Mouse (Mus musculus) adrenal gland, adult 8-10 months (tissue): Measurements from ENCODE around the gene Sgsm3. TPM values are rescaled to one million over a fixed set of nuclear protein-coding genes. Genes with fewer than 3 reads are reported as not detected.

ENCODE experiments used
- DNase-seq: peaks from one replicate; pipeline ENCODE4 v3.0.0; 2022
- total RNA-seq, 4 experiments: library from RNA; stranded (reverse); gene quantifications; 2 replicates each; pipeline ENCODE4 v1.2.4; 2022

Gene Sgsm3
- total RNA-seq, 4 experiments from 2014 or later: 21.3 to 32.9 (median 26.6) TPM

DNA sequence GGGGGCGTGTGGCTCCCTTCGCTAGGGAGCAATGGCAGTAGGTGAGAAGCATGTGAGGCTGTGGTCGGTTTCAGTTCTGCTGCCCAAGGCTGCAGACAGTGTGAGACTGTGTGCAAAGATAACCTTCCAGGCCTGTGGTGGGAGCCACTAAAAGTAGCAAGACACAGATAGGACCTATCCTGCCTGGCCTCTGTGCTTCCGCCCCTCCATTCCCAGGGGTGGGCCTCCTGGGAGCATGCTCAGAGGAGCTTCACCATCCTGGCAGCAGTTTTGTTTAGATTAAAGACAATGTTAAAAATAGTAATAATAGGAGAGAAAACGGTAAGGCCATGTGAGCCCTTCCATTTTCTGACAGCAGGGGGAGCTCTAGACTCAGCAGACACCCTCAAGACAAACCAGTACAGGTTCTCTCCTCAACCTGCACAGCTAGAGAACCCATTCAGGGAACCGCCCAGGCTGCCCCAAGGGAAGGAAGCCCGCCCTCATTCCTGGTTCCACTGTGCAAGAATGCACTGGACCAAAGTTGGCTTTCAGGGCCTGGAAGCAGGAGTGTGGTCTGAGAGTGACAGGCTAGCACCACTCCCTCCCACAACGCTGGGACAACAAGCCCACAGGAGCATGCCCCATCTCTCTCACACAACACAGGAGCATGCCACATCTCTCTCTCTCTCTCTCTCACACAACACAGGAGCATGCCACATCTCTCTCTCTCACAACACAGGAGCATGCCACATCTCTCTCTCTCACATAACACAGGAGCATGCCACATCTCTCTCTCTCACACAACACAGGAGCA, 50.0 kb downstream of the Sgsm3 start:
- peak; percentile 47 for DNase-seq

GRCm38 (mm10) chr15:81030891-81031425, 53.4 kb downstream of the Sgsm3 start:
- no peak for DNase-seq

GRCm38 (mm10) chr15:81031611-81032010, 54.0 kb downstream of the Sgsm3 start:
- no peak for DNase-seq

GRCm38 (mm10) chr15:81032941-81033629, 55.5 kb downstream of the Sgsm3 start:
- DNase-seq: no peak

GRCm38 (mm10) chr15:81034119-81034518, 56.6 kb downstream of the Sgsm3 start:
- no peak for DNase-seq

DNA sequence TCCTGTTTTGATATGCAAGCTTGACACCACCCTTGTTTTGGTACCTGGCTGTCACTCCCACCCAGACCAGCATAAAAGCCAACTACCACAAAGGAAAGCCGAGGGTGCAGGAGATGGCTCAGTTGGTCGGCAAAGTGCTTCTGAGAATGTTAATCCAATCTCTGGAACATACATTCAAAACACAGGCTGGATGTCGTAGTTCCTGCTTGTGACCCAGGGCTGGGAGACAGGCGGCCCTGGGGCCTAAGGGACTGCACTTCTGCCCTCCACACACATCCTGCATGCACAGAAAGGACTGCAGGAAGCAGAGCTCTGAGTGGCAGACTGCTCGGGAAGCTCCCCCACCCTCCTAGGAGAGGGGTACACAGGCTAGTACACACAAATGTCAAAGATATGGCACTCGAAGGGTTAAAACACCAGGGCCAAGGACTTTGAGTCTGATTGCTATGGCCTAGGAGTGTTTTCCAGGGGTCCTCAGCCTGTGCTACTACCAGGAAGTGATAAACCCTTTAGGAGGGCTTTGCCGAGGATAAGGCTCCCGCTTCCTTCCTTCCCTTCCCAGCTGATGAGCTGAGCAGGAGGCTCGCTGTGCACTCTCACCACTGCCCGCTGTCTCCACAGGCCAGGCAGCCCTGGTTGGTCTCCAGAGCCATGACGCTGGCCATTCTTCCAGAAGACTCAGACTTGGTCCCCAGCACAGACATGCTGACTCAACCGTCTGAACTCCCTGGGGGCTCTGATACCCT, 58.0 kb downstream of the Sgsm3 start:
- DNase-seq: no peak

DNA sequence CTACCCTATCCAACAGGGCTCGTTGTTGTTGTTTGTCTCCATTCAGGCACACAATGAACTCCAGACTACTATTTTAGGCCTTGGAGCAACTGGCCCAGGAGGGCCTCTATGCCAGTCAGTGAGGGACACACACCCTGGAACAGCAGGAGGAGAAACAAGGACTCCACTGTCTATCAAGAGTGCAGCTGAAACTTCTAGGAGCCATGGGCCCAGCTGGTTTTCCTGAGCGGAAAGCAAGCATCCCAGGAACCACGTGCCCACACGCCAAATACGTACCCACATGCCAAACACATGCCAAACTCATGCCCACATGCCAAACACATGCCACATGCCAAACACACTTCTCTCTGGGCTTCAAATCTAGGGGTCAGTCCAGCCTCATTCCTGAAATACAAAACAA, 60.9 kb downstream of the Sgsm3 start:
- DNase-seq: no peak

DNA sequence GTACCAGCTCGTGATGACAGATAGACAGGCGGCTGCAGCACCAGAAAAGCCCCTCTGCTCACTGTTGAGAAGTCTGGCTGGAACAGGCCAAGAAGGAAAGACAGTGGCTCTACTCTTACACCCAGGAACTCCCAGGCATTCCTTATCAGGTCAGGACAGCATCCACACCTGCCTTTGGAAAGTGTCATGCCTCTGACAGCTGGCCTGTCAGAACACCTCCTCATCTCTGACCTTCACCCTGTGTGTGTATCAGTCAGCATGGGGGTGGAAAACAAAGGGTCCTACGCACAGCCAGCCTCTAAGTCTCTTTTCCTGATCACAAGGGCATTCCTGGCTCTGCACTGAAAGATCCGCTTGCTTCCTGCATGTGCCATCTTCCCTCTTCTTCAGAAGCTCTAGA, 64.2 kb downstream of the Sgsm3 start:
- DNase-seq: no peak

GRCm38 (mm10) chr15:81042276-81042931, 64.8 kb downstream of the Sgsm3 start:
- DNase-seq: no peak

GRCm38 (mm10) chr15:81044446-81044845, 66.9 kb downstream of the Sgsm3 start:
- DNase-seq: no peak

GRCm38 (mm10) chr15:81045336-81045735, 67.8 kb downstream of the Sgsm3 start:
- no peak for DNase-seq

DNA sequence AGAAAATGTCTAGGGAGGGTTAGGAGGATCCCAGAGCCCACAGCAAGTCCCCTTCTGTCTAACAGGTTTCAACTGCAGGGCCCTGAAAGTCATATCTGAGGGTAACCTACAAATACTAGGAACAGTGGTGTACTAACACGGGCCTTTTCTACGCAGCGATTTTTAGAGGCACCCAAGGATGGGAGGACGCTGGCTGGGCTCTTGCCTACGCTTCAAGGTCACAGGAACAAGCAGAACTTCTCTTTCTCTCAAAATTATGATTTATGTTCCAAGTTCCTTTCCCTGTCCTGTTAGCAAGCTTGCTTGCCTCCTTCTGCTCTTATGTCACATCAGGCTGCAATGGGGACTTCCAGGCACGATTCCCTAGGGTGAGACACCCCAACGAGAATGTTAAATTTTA, 68.5 kb downstream of the Sgsm3 start:
- DNase-seq: no peak

- DNase-seq: no peak
Observed at GRCm38 (mm10) chr15:81047497-81047896, 69.9 kb downstream of the Sgsm3 start.

DNA sequence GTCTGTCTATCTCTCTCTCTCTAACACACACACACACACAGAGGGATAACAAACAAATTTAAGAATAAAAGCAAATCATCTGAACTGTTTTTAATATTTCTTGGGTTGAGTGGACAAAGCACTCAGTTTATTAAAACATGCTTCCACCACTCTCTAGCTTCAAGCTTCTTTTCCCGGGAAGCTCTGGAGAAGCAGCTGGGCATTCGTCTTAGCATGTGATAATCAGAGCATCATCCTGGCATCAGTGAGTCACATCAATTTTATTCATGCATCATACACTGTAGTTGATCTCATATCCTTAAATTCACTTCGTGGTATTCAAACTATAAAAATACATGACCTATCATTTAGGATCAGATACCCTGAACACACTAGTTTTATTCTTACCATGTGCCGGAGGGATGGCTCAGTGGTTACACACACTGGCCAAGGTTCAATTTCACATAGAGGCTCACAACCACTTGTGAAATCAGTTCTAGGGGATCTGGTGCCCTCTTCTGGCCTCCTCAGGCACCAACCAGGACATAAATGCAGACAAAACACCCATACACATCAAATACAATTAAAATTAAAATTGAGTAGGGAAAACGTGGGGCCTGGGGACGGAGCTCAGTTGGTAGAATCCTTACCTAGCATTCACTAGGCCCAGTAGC, 72.0 kb downstream of the Sgsm3 start:
- DNase-seq: no peak

DNA sequence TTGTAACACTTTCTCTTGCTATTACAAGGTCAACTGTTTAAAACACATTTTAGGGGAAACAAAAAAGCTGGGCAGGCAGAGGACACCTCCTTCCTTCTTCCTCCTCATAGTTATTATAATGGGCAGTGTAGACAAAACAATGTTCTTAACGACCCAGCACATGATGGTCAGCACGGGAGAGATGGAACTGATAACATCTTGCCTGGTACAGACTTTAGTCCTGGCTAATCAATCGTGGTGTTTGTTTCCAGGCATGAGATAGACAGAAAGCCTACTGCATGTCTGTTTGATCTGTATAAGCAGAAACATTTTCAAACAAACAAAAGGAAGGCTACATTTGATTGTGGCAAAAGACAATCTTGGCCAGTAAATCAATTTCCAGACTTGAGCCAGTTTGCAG, 72.9 kb downstream of the Sgsm3 start:
- DNase-seq: no peak

DNA sequence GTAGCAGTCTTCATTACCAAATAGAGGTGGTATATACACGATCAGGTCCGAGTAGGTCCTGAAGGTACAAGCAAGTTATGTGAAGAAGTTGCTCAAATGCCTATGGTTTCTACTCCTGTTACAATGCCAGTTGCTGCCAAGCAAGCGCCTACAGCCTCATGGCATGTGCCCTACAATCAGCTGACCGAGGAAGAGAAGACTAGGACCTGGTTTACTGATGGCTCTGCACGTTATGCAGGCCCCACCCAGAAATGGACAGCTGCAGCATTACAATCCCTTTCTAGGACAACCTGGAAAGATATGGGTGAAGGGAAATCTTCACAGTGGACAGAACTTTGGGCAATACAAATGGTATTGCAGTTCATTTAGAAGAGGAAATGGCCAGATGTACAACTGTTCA, 74.9 kb downstream of the Sgsm3 start:
- no peak for DNase-seq

DNA sequence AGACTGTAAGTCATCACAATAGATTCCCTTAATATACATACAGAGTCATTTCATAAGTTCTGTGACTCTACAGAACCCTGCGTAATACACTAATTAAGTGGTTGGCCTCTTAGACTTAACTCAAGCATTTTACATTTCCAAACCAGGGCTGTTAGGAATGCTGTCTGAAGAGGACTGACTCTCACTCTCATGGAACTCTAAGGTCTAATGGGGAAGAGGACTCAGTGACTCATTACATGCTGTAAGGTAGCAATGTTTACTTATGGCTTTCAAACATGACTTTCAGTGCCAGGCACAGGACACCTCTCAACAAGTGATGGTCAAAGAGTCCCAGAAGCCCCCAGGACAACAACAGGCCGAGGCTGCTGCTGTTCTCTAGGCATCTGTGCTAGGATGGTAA, 77.9 kb downstream of the Sgsm3 start:
- DNase-seq: no peak

DNA sequence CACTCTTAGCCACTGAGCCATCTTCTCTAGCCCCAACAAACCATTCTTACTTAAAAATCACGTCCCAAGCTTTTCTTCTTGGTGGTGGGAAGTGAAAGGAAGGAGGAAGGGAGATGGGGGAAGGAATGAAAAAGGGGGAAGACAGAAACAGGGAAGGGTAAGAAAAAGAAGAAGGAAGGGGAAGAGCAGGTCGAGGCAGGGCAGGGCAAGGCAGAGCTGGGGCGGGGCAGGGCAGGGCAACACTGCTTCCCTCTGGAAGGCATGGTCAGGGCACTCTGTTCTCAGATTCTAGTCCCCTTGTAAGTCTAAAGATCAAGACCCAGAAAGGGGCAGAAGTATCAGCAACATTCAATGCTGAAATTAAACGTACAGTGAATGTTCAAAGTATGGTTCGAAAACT, 80.2 kb downstream of the Sgsm3 start:
- no peak for DNase-seq

- no peak for DNase-seq
Observed at GRCm38 (mm10) chr15:81060975-81061374, 83.4 kb downstream of the Sgsm3 start.
